Mouse (Mus musculus): ENCODE measurements around the gene Lysmd4. TPM values are rescaled to one million over a fixed set of nuclear protein-coding genes. Genes with fewer than 3 reads are reported as not detected.

Gene Lysmd4
- polyA plus RNA-seq, 1 experiment = 46.8 TPM

- Histone ChIP-seq H3K4me1 (ENCODE audit: control insufficient read depth, insufficient read depth, low read length) (peaks cover 3% of the 10 kb centered on the region; the same call in 1 of the 2 replicates), H3K27me3 (ENCODE audit: control insufficient read depth, insufficient read depth, low read length) (no peaks in the 10 kb centered on the region), H3K27ac (ENCODE audit: insufficient read depth, low read length) (no peak overlapping the region), H3K4me3 (replicated peaks; ENCODE audit: insufficient read depth, low read depth, low read length) (no peak overlapping the region)
- TF ChIP-seq CTCF (IDR thresholded peaks at IDR 0.05; ENCODE audit: borderline replicate concordance, insufficient read depth, low read depth, low read length) (no peak), POLR2A (IDR thresholded peaks at IDR 0.05; ENCODE audit: borderline replicate concordance, insufficient read depth, low read length) (no peak)
- no peak for DNase-seq
- 94% methylated on average over 6 of the region's 6 CpGs for WGBS
Observed at GRCm38 (mm10) chr7:67353667-67354066, 131.3 kb downstream of the Lysmd4 start.

- Histone ChIP-seq H3K4me3 (replicated peaks; ENCODE audit: insufficient read depth, low read depth, low read length) (no peak overlapping the region), H3K27ac (ENCODE audit: insufficient read depth, low read length) (no peak overlapping the region), H3K27me3 (ENCODE audit: control insufficient read depth, insufficient read depth, low read length) (no peaks in the 10 kb centered on the region), H3K4me1 (ENCODE audit: control insufficient read depth, insufficient read depth, low read length) (peaks cover 3% of the 10 kb centered on the region; the same call in 1 of the 2 replicates)
- 94% methylated on average over 5 of the region's 5 CpGs for WGBS
- DNase-seq = no peak
- TF ChIP-seq POLR2A (IDR thresholded peaks at IDR 0.05; ENCODE audit: borderline replicate concordance, insufficient read depth, low read length) (no peak), CTCF (IDR thresholded peaks at IDR 0.05; ENCODE audit: borderline replicate concordance, insufficient read depth, low read depth, low read length) (no peak)
Observed at GRCm38 (mm10) chr7:67355870-67356269, 133.5 kb downstream of the Lysmd4 start.

Other genes starting within 250 kb of the Lysmd4 start
- gene Mef2a, start 150.3 kb downstream of the Lysmd4 start, polyA plus RNA-seq (2012; rRNA removed) = 59.1 and 69.7 TPM in 2 replicates

Data from cerebellum, adult 2 months (tissue).